Mouse (Mus musculus): ENCODE data around the gene Pde4d. TPM values are rescaled to one million over a fixed set of nuclear protein-coding genes. Genes with fewer than 3 reads are reported as not detected.

Pde4d gene
- total RNA-seq, 2 experiments from 2014 or later: 38.1 to 40.2 TPM

DNA sequence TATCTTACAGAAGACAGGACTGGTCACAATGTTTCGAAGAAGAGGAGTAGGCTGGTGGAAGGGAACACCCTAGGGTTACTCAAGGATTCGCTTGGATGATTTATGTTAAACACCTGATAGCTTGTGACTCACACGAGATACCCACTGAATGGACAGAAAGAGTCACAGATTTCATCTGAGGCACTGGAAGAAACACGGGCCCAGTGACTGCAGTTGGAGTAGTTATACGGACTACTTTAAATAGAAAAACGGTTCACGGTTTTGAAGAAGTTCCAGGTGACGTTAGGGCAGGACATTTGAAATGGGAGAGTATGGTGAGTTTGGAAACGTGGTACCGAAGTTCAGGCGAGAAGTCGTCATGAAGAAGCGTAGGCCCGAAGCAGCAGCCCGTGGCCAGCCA, 1475.0 kb downstream of the Pde4d start:
- DNase-seq: no peak

- DNase-seq: peak; percentile 36 to 43
Observed at GRCm38 (mm10) chr13:109926277-109926920, 1476.7 kb downstream of the Pde4d start.

GRCm38 (mm10) chr13:109927782-109928181, 1478.0 kb downstream of the Pde4d start:
- DNase-seq: no peak

DNA sequence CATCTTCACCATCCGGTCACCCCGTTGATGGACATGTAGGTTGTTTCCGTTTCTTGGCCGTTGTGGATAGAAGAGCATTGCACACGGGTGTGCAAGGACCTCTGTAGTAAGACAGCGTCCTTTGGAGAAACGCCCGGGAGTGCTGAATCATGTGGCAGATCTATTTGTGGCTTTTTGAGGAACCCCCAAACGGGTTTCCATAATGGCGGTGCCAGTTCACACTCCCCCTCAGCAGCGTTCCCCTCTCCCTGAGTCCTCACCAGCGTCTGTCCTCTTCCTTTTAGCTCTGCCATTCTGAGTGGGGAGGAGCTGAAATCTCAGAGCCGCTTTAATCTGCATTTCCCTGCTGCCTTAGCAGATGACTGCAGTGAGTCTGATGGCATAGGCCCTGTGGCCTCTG, 1482.9 kb downstream of the Pde4d start:
- DNase-seq: peak; percentile 33 to 53

- DNase-seq: no peak
Observed at GRCm38 (mm10) chr13:109933554-109933953, 1483.8 kb downstream of the Pde4d start.

- no peak for DNase-seq
Observed at GRCm38 (mm10) chr13:109936866-109937265, 1487.1 kb downstream of the Pde4d start.

GRCm38 (mm10) chr13:109944822-109945551, 1495.2 kb downstream of the Pde4d start:
- DNase-seq: no peak

DNA sequence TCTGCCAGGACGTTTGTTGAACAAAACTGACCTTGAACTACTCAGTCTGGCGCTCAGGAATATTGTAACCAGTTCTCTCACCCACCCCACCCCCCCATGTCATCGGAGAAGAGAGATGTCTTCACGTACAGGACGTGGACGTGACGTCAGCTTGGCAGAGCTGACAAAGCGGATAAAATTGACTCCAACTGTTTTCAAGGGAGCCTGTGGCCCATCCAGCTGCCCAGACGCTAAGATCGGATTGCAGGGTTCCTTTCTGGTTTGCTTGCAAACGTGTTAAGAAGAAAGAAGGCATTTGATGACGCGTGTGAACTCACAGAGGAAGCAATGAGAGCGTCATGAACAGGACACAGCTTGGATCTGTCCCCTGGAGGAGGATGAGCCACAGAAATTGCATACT, 1501.7 kb downstream of the Pde4d start:
- DNase-seq: peak; percentile 43 to 53

DNA sequence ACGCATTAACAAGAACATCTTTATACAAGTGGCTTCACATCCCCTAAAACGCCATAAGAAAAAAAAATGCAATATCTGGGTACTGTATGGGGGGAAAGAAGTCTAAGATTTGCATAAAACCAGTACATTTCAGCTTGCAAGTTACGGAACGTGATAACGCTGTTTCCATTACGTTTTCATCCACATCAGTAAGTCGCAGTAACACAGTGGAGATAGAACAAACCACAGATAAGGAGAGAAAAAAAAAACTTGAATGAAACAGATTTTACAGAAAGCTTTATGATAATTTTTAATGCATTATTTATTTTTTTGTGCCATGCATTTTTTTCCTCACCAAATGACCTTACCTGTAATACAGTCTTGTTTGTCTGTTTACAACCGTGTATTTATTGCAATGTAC, 1504.4 kb downstream of the Pde4d start:
- no peak for DNase-seq

DNA sequence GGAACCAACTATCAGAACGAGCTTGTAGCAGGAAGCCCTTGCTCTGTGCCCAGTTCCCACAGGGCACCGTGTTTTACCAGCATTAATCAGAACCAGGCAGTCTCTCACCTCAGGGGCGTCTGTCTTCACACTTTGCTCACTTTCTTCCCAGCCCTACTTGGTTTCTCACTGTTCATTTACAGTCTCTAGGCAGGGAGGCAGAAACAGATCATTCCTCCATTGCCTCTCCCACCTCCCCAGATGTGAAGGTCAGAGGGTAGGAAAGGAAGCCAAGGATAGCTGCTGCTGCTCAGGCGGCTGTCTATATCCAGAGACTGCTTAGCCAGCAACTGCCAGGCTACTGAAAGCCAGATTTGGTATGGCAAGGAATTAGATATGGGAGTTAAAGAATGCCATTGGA, 1508.2 kb downstream of the Pde4d start:
- no peak for DNase-seq

DNA sequence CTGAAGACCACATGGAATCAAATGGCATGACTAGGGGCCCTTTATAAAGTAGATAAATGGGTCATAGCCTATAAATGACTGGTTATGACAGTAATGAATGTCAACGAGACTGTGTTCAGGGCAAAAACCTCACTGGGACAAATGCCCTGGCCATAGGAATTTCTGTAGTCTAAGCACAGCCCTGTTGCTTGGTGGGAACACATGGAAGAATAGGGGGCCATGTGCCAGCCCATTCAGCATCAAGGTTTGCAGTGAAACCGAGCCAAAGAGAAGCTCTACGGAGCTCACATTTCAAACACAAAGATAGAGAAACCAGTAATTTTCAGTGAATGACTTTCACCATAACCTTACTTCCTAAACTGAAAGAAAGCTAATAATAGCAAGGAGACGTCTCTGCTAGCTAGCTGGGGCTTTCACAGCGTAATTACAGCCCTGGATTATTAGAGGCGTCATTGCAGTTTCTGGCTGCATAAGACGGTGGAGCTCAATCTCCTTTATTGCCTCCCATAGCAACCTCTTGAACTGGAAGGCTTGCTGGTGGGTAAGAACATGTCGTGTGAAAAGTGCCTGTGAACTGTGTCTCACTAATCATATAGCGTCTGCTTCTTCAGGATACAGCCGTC, 1533.2 kb downstream of the Pde4d start:
- no peak for DNase-seq

DNA sequence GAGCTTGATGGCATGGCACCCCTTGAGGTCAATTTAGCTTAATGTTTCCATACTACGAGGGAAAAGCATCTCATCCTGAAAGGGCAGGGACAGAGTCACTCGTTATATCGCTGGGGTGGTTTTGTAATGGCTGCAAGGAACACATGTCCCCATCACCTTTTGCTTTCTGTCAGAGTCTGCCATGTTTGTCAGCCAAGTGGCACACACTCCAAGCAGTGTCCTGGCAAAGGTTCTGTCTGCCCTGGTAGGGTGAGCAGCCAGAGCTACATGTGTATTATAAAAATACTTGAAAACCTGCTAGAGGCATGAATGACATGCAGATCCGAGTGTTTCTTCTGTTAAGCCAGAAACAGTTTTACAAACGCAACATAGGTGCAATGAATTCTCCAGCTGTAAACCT, 1535.7 kb downstream of the Pde4d start:
- DNase-seq: no peak

GRCm38 (mm10) chr13:109985892-109986291, 1536.1 kb downstream of the Pde4d start:
- peak; percentile 74 to 81 for DNase-seq

GRCm38 (mm10) chr13:109992775-109993505, 1543.2 kb downstream of the Pde4d start:
- peak; percentile 89 to 91 for DNase-seq

DNA sequence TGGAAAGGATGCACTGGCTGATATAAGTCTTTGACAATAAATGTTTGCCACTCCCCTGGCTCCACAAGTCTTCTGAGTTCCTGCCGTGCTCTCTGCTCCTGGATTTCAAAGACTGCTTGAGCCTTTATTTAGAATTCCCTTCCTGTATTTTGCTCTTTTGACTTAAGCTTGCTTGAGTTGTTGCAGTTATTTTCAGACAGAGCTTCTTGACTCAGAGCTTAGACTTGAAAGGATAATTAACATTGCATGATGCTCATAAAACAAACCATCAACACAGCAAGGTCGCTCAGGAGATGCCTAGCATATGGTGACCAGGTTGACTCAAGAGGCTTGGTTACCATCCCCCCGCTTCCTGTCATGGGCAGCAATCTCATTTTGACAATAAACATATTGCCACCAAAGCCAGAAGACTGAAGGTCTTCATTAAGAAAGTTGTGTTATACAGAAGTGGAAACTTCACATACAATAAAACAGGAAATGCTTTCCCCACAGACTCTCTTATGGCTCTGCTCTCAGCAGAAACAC, 1544.6 kb downstream of the Pde4d start:
- no peak for DNase-seq

- no peak for DNase-seq
Observed at GRCm38 (mm10) chr13:110002081-110002480, 1552.3 kb downstream of the Pde4d start.

Small RNAs within 50 kb of the gene (microRNA-seq; reads per million reads assigned to microRNA genes)
- gene Mir1904 (not detected), gene Mir582 (3.5 reads per million, percentile 9 among the genes with 10 or more reads in this experiment)

Other genes with a start within 250 kb of the Pde4d start
- gene Elovl7, start 235.5 kb upstream of the Pde4d start, total RNA-seq (2021): 1 to 10 TPM; 2.7 to 4.7 TPM
- 1 to 10 TPM in 1 of 2 experiments, under 1 TPM in 1; 0.89 to 1.4 TPM for gene Depdc1b, start 133.6 kb upstream of the Pde4d start, total RNA-seq (2021)

All from adrenal gland, postnatal 36 days (tissue).